Mouse (Mus musculus) adrenal gland, postnatal 14 days (tissue): Measurements from ENCODE around the gene Knstrn. TPM values are rescaled to one million over a fixed set of nuclear protein-coding genes. Genes with fewer than 3 reads are reported as not detected.

Experiments
- DNase-seq: peaks from one replicate; pipeline ENCODE4 v3.0.0; 2021; ENCODE audit warnings: mixed read lengths
- long read RNA-seq, 2 experiments: library from polyadenylated mRNA; stranded (forward); transcript quantifications; one replicate each; pipeline ENCODE4 v2.0.0; 2021
- total RNA-seq: library from RNA; stranded (reverse); gene quantifications from 2 replicates; pipeline ENCODE4 v1.2.3, GENCODE M21; 2021

Gene Knstrn
- total RNA-seq = 17.8 and 17.9 TPM in 2 replicates
- long read RNA-seq, experiment 1, full-length matches to known transcripts = 17 of 18 reads
- long read RNA-seq, experiment 1, partial matches to known transcripts = 0 of 18 reads
- long read RNA-seq, experiment 1, other reads (novel, unspliced or antisense) = 1 of 18 reads
- long read RNA-seq, experiment 2, full-length matches to known transcripts = 11 of 17 reads
- long read RNA-seq, experiment 2, partial matches to known transcripts = 1 of 17 reads
- long read RNA-seq, experiment 2, other reads (novel, unspliced or antisense) = 5 of 17 reads

DNA sequence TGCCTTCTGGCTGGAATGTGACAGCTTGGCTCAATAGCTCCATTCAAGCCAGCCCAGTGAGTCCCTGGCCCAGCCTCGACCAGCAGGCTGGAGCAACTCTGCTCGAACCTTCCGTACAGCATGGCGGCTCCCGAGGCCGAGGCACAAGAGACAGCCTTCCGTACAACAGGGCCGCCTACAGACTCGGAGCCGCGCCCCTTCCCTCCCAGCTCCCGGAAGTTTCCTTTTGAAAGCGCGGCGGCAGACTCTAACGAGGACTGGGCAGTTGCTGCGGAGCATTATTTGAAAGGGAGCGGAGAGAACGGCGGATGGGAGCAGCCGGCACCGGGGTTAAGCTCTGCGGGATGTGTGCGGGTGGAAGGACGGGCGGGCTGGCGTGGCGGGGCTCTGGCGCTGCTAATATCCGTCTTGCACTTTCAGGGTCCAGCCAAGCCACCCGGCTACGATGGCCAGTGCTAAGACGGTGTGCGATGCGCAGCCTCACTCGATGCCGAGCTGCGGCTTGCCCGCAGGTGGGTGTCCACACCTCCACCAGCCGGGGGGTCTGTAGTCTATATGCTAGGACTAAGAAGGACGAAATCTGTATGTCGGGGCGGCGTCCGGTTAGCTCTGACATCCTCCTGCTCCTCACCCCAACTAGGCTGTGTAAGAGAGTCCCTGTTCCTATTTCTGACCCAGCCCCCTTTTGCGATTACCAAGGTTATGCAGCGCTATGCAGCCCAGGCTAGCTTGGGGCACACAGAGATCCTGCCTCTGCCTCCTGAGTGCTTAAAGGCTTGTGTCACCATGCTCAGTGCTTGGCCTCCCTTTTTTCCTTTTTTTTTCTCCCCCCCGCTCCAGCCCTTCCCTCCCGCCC is at the start of gene Knstrn:
Knstrn (plus strand) TSS at position 23 of the 856 bp plus-strand sequence.
- DNase-seq = peak; percentile 95

DNA sequence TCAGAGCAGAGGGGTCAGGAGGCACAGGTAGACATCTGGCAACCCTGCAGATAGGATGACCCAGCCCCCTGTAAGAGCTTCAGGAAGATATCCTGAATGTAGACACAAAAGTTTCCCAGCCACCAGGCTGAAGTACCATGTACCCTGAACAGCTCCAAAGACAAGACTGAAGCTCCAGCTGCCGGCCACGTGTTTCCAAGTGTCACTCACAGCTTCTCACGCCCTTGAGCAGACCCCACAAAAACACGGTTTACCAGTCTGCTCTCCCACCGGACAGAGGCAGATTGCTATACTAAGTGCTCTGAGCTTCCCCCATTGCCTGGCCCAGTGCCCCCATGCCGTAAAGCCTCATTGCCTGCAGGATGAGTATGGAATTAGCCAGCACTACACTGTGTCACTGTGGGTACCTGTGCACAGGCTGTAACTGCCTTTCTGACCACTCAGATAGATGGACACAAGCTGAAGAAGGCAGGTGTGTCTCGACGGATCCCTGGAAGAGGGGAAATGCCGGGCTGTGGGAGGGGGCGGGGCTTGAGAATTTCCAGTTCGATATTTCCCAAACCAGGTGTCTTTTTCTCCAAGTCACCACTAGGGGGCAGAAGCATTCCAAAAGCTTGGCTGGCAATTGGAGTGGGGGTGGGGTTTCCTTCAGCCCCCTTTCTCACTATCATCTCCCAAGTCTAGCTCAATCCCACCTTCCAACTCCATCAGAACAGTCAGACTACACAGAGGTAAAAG is 49.5 kb upstream of the Knstrn start:
- peak; percentile 68 for DNase-seq

DNA sequence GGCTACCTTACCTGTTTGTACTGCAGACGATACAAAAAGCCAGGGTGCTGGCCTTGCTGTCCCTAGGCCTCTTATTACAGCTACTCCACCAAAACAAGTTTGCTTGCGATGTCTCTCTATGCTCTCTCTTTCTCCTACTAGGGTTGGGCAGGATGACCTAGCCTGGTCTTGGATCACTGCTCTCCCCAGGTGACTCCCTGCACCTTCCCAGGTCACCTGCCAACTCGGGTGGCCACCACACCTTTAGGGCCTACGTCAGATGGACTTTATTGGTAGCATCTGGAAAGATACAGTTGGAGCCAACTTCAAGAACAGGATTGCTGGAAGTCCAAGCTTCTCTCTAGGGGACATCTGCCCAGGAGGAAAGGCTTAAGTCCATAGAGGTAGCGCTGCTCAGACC is 48.9 kb upstream of the Knstrn start:
- DNase-seq = no peak

DNA sequence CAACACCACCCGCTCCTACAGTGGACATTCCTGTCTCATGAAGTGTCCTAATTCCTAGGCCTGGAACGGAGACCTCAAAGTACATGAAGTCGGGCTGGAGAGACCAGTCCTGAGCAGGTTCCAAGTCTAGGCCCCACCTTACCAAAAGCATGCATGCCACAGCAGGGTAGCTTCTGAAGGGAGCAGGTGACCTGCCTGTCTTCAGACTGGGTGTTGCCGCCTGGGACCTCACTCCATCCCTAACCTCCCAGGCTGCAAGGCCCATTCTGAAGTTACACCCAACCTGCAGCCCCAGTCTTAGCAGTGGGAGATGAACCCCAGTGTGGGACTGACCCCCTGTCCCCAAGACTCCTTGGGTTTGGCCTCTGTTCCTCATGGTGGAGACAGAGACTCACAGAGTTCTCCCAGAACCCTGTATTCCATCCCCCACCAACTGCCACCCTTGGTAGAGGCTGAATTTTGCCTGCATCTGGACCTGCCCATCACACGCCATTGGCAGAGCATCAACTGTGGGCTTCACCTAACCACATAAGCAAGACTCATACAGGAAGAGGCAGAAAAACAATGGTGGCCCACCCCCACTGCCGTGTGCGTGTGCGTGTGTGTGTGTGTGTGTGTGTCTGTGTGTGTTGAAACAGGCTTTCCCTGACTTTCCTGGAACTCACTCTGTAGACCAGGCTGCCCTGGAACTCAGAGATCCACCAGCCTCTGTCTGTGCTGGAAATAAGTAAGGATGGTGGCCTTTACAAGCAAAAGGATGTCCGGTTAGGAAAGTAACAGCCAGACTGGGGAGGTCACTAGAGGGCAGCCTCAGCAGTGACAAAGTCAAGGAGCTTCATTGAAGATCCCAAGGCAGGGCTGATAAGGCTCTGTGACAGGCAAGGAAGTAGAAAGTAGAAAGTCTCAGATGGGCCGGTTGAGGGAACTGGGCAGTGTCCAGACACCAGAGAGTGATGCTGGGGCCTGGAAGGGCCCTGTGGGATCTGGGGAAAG is 47.5 kb upstream of the Knstrn start:
- no peak for DNase-seq

DNA sequence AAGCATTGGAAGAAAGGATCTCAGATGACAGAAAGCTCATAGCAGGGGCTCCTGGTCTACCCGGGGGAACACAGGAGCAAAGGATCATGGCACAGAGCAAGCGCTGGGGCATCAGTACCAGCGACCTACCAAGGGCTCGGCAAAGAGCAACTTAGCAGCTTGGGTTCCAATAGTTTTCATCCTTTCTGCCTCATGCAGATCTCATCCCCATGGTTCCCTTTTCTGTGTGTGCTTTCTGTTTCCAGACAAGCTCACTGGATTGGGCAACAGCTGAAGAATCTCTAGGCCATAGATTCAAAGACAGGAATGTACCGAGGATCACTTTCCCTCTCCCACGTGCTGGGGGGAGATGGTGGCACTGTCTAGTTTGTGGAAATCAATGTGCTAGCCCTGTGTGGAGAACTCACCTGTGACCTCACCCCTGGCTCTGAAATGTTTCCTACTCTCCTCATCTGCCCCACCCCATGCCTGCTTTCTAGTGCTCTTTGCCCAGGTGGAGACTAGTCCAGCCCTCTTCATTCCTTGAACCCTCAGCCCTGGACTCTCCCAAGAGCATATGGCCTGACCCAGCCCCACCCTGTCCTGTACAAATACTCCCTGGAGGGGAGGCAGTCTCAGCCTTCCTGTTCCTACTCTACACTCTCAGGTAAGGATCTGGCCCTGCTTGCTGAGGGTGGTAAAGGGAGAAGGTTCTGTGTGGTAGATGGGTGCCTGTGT is 41.5 kb upstream of the Knstrn start, which contains the start of gene Phgr1:
Phgr1 (plus strand) TSS at position 612 of the 717 bp plus-strand sequence.
- DNase-seq = no peak

DNA sequence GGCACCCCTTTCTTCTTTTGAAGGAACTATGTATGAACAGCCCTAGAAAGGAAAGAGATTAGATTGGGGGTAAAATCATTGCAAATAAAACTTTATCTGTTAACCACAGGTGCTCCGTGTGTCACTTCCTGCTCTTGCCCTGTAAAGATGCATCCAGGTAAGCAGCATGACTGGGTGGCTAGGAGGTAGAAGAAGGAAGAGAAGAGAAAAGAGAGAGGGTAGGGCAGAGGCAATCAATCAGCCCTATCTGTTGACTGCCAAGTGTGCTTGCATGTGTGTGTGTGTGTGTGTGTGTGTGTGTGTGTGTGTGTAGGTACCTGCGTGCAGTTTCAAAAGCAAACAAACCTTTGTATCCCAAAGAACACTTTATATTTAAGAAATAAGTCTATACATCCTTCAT is 39.3 kb upstream of the Knstrn start:
- no peak for DNase-seq

DNA sequence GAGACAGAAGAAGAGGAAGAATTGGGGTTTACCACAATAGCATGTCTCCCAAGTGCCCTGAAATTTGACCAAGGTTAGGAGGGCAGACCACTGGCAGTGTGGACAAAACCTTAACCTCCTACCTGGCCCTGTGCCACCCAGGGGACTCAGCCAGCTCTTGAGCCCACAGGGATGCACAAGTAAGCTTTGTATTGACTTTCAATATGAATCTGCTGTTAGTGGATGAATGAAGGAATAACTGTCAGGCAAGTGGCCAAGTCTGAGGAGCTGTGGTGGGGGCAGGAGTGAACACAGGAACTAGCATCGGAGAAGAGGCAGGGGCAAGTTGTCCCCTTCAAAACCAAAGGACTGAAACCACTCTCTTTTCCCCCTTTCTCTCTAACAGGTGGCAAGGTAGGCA is 38.4 kb upstream of the Knstrn start:
- DNase-seq = no peak

DNA sequence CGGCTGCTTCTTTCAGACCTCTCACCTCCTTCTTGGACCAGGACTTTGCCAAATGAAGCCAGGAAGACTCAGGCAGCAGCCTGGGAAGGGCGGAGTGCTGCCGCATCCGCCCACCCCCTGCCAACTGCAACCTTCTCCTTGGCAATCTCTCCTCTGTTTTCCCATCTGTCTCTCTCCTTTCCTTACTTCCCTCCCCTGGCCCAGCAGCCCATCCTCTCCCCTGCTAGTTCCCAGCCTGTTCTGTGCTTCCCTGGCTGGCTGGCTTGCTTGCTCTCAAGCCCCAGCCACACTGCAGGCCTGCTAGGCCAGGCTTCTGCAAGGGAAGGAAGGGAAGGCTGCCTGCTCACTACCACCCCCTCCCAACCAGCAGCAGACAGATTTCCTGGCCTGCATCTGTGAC is 38.0 kb upstream of the Knstrn start:
- DNase-seq = no peak

DNA sequence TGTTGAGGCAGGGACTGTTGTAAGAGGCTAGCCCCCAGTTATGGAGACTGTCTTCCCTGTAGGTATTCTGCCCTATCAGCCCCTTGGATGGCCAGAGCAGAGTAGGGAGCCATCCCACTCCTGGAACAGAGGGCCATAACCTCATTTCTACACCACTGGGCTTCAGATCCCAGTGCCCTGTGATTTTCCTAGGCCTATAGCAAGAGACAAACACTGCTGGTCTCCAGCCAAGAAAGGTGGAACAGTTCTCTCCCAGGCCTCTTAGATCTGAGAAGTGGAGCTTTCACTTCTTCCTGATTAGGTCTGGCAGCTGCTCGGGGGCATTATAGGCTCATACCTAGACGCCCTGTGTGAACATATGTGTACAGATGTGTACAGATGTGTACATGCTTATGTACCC is 37.5 kb upstream of the Knstrn start:
- DNase-seq = no peak

DNA sequence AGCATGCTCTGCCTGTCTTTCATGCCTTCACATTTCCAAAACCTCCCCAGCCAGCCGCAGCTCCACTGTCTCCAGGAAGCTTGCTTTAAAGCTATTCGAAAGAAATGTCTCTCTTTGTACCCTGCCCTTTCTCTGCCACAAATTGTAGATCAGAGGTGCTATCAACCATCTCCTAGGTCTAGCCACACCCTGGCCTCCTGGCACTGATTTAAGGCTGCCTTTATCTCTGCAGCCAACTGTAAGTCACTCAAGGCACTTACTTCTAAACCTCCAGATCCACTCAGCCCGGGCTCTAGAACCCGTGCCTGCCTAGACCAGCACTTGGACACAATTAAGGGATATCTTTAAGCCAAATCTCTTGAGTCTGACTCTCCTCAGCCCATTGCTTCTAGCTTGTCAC is 35.4 kb upstream of the Knstrn start:
- DNase-seq = no peak

DNA sequence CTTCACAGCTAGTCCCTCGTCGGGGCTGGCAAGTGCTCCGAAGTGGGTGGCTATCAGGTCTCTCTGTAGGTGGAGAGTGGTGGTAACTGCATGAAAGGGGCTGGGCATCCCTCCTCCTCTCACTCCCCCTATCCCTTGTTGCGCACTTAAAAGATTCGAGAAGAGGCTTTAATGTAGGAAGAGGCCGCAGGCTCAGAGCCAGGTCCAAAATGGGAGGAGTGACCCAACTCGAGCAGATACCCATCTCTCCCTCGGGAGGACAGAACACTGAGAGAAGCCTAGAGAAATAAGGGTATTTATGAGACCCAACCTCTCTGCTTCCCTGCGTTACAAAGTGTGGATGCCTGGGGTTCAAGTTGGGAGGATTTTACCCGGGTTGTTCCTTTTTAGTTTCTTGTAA is 34.7 kb upstream of the Knstrn start:
- DNase-seq = no peak

DNA sequence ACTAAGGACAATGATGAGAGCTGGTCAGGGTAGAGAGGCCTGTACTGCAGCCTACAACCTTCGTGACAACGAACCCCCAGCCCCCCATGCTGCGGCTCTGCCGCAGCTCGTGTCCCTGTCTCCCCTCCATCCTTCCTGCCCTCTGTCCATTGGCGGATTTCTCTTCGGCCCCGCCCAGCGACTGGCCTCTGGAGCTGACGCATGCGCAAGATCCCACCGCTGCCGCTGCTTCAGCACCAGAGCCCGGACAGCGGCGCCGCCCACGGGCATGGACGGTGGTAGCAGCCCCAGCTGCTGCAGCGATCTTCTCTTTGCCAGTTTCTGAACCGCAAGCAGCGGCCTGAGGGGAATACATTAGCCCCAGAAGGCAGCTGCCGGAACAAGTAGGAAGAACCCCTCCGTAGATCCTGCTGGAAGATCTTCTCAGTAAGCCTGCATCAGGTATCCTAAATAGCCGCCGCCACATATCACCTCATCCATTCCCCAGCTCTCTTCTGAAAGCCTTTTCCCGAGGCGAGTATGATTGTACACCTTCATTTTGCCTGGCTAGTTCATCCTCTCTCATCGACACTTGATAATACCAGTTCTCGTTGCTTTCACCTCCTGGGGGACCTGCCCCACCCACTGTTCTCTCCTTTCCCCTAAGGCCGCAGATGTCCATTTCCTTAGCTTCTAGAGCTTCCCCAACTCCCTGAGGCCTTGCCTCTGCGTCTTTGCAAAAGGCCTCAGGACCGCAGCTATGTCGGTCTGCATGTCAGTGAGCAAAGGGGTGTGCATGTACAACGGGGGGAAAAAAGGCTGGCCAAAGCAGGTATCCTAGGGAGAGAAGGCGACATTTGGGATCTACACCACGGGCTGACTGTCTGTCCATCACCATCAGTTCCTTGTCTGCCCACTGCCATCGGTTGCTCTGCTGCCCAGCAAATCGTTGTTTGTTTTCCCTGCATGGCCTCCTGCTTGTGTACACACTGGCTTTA is 34.0 kb upstream of the Knstrn start, which contains the start of gene Disp2:
Disp2 (plus strand) TSS at position 216 of the 977 bp plus-strand sequence.
- DNase-seq = peak; percentile 97

DNA sequence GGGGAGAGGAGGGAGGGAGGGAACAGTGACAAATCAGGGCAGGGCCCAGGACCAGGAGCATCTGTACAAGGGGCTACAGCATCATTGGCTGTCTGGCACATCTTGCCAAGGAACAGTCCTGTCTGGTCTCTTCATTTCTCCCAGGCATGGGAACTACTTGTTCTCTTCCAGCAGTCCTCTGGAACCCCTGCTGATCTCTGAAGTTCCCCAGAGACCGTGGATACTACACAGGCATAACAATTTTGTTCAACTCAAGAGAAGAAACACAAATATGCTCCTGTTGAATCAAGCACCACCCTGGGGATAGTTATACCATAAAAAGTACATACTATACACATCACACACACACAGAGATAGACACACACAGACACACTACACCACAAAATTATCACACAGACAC is 32.7 kb upstream of the Knstrn start:
- no peak for DNase-seq

DNA sequence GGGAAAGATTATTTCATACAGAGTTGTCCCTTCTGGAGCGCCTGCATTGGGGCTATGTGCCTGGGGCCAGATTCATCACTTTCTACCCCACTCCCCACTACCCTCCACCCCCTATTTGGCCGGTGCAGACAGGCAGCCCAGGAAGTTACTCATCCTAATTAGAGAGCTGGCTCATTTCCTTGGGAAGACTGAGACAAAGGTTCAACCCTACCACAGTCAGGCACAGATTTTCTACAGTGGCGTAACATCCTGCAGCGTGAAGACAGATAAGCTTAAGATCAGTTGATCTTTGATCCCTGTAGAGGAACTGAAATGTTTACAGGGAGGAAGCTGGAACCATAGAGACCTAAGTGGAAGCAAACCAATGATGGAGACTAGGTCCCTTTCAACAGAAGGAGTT is 31.5 kb upstream of the Knstrn start:
- no peak for DNase-seq

DNA sequence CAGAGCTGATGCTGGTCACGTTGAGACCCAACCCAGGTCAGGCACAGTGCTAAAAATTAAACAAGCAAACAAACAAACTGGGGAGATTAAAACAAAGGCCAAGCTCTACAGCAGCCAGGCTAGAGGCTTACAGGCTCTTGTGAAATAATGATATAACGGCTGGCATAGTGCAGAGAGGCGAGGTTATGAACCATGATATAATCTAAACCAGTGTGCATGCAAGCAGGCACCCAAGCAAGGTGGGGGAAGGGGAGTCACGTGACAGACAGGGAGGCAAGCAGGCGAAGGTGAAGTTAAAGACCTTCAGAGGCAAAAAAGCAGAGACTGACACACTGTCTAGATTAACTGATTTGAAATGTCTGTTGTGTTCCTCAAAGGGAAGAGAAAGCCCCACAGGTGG is 30.7 kb upstream of the Knstrn start:
- DNase-seq = peak; percentile 57

DNA sequence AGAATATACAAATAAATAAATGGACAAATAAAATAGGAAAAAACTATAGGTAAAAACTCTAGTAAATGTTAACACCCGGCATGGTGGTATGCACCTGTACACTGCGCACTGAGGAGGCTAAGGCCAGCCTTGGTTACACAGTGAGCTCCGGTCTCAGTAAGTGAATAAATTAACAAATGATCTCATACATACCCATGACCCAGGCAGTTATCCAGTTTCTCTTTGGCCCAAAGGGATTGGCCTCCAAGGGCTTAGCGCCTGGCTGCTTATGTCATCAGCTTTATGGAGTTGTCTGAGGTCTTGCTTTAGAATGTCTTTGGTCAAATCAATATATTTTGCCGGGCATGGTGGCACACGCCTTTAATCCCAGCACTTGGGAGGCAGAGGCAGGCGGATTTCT is 30.1 kb upstream of the Knstrn start:
- DNase-seq = no peak

DNA sequence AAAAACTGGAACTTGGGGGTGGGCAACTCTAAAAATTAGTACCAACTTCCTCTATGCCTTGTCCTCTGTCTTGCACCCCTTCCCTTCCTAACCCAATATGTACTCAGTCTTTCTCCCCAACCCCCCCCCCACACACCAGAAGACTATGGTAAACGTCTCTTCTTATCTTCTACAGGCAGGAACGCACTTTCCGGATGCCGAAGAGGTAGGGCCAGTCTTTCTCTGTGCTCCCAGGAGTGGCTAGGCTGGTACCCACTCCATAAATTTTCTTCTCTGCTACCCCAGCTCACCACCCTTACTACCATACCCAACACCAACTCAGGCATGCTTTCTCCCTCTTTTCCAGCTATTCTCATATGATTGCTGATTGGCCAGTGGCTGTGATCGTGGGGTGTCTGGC is 27.3 kb upstream of the Knstrn start:
- no peak for DNase-seq

DNA sequence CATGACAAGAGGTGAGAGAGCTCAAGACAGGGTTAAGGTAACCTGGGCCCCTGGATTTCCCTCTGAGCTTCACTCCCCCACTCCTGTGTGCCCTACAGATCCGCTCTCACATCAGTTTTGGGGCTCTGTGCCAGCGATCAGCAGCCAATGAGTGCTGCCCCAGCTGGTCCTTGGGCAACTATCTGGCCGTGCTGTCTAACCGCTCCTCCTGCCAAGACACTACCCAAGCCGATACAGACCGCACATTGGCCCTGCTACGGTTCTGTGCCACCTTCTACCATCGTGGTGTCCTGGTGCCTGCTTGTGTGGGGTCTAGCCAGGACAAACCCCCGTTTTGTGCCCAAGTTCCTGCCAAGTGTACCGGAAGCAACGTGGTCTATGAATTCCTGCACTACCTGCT is 24.3 kb upstream of the Knstrn start:
- DNase-seq = peak; percentile 78

DNA sequence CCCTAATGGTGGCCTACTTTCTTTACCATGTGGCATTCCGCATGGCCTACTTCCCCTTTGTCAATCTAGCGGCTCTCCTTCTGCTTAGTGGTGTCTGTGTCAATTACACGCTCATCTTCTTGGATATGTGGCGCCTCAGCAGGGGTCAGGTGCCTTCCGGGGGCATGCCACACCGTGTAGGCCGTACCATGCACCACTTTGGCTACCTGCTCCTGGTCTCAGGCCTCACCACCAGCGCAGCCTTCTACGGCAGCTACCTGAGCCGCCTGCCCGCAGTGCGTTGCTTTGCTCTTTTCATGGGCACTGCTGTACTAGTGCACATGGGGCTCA is 23.6 kb upstream of the Knstrn start:
- no peak for DNase-seq
